Mouse (Mus musculus): ENCODE results near the gene 4930467E23Rik.
"Not testable (repeated sequence)": the region's sequence is repeated elsewhere in the genome, so short reads cannot be mapped to it uniquely, and the experiment has no call there.

The 4930467E23Rik gene

GRCm38 (mm10) chr8:19781328-19782114 is 52.1 kb downstream of the 4930467E23Rik start:
- not testable (repeated sequence) for DNase-seq (ENCODE audit: low spot score)

- peak; percentile 38 for DNase-seq (ENCODE audit: low spot score)
These were observed 53.4 kb downstream of the 4930467E23Rik start for GRCm38 (mm10) chr8:19782736-19783135.

- not testable (repeated sequence) for DNase-seq (ENCODE audit: low spot score)
These were observed 54.5 kb downstream of the 4930467E23Rik start for GRCm38 (mm10) chr8:19783860-19784259.

- DNase-seq (ENCODE audit: low spot score): peak; percentile 96
These were observed 55.4 kb downstream of the 4930467E23Rik start for GRCm38 (mm10) chr8:19784554-19785364.

GRCm38 (mm10) chr8:19792696-19793095 is 63.3 kb downstream of the 4930467E23Rik start:
- not testable (repeated sequence) for DNase-seq (ENCODE audit: low spot score)

Measured in T-cell, adult 2 months (primary cell).